Mouse (Mus musculus): Measurements from ENCODE around the gene Pcsk4.

- TF ChIP-seq CTCF (IDR thresholded peaks at IDR 0.05) (no peak), EP300 (IDR thresholded peaks at IDR 0.05; ENCODE audit: insufficient read depth, low read depth, low read length) (no peak), POLR2A (IDR thresholded peaks at IDR 0.05; ENCODE audit: insufficient read depth, low read depth, low read length) (no peak)
Observed at GRCm38 (mm10) chr10:80311560-80311959, 17.7 kb downstream of the Pcsk4 start.
